In genomic region chr1:53059106-53059505, GRCm38 (mm10) we compare ENCODE assay signal across 26 mouse cellular contexts. TPM values are rescaled to one million over a fixed set of nuclear protein-coding genes. Genes with fewer than 3 reads are reported as not detected.
"Had no signal": no experiment of that assay in that cellular context is flagged by ENCODE, and none has a peak within 500 bp of the region (broad histone marks: within the 10 kb centered on the region; RNA-seq: fewer than 3 reads in every experiment).

No protein-coding gene starts in this region.

- H3K4me1 ChIP-seq: lung, embryonic 15.5 days had no signal

- H3K4me3 ChIP-seq: layer of hippocampus, adult 2 months; limb, embryonic 10.5 days; limb, embryonic 13.5 days; lung, embryonic 15.5 days; megakaryocyte, embryonic 14.5 days; midbrain, embryonic 10.5 days; midbrain, embryonic 13.5 days; myocyte; neural tube, embryonic 13.5 days had no signal

- DNase-seq: kidney, adult 2 months; kidney, postnatal 25 days; layer of hippocampus, adult 9-11 months; lung, adult 18-20 months; lung, postnatal 10 days; lung, postnatal 36 days; thymus, adult 18-20 months; thymus, postnatal 36 days had no signal

- H3K9me3 ChIP-seq: limb, embryonic 10.5 days; limb, embryonic 13.5 days; lung, embryonic 15.5 days; megakaryocyte, embryonic 14.5 days; midbrain, embryonic 10.5 days; midbrain, embryonic 13.5 days; neural tube, embryonic 13.5 days had no signal

- H3K36me3 ChIP-seq: limb, embryonic 10.5 days; limb, embryonic 13.5 days; lung, embryonic 15.5 days; midbrain, embryonic 10.5 days; midbrain, embryonic 13.5 days; neural tube, embryonic 13.5 days had no signal

- H3K27ac ChIP-seq: kidney, postnatal 0 days; layer of hippocampus, adult 2 months; limb, embryonic 10.5 days; limb, embryonic 13.5 days; lung, embryonic 15.5 days; midbrain, embryonic 10.5 days; midbrain, embryonic 13.5 days; neural tube, embryonic 13.5 days had no signal

- H3K4me2 ChIP-seq: limb, embryonic 13.5 days; lung, embryonic 15.5 days; midbrain, embryonic 13.5 days; neural tube, embryonic 13.5 days had no signal

- H3K9ac ChIP-seq: limb, embryonic 13.5 days; lung, embryonic 15.5 days; midbrain, embryonic 13.5 days; neural tube, embryonic 13.5 days had no signal

- ATAC-seq: intestine, postnatal 0 days; midbrain, embryonic 13.5 days; midbrain, embryonic 16.5 days had no signal

- H3K27me3 ChIP-seq: limb, embryonic 13.5 days; lung, embryonic 15.5 days; megakaryocyte, embryonic 14.5 days; midbrain, embryonic 13.5 days; neural tube, embryonic 13.5 days had no signal

RNA-seq across cellular contexts. Expression of gene Mstn, which starts 2.3 kb away (rescaled TPM):
- total RNA-seq: monocyte, adult 5-6 weeks; neutrophil, adult 5-6 weeks had no signal
- polyA plus RNA-seq: intestine, embryonic 14.5 days; kidney, embryonic 14.5 days; small intestine, adult 2 months; spleen, adult 2 months had no signal
